Mouse (Mus musculus) megakaryocyte, embryonic 14.5 days (primary cell): ENCODE measurements around the gene Gm4450. TPM values are rescaled to one million over a fixed set of nuclear protein-coding genes. Genes with fewer than 3 reads are reported as not detected.

Experiments
- H3K27me3 ChIP-seq: replicated peaks from 2 replicates; pipeline ENCODE3; 2012; ENCODE audit warnings: inconsistent platforms
- H3K36me3 ChIP-seq: replicated peaks from 2 replicates; pipeline ENCODE3; 2012; ENCODE audit warnings: low read length, inconsistent platforms, mixed read lengths
- H3K4me1 ChIP-seq: 2 replicates; pipeline ENCODE4 v1.6.1; 2012; ENCODE audit warnings: inconsistent platforms
- H3K4me3 ChIP-seq: replicated peaks from 2 replicates; pipeline ENCODE3; 2012; ENCODE audit warnings: moderate library complexity, mild to moderate bottlenecking, inconsistent platforms
- H3K9me3 ChIP-seq: 2 replicates; pipeline ENCODE4 v1.6.1; 2012; ENCODE audit warnings: inconsistent platforms
- FLI1 ChIP-seq: IDR thresholded peaks from 2 replicates; pipeline ENCODE4 v1.6.1; 2012; ENCODE audit warnings: low read length, inconsistent platforms, mixed read lengths
- GATA1 ChIP-seq: IDR thresholded peaks from 3 replicates; pipeline ENCODE4 v1.6.1; 2012; ENCODE audit warnings: mixed read lengths, low read length, inconsistent platforms, borderline replicate concordance
- polyA plus RNA-seq: library from polyadenylated mRNA; stranded (reverse); fragments of >175 nt; gene quantifications from 2 replicates; pipeline ENCODE4 v1.2.3, GENCODE M21; 2012; ENCODE audit warnings: low replicate concordance; ENCODE audit not compliant: insufficient read depth

Gene Gm4450
- polyA plus RNA-seq, 1 experiment, result not detected

DNA sequence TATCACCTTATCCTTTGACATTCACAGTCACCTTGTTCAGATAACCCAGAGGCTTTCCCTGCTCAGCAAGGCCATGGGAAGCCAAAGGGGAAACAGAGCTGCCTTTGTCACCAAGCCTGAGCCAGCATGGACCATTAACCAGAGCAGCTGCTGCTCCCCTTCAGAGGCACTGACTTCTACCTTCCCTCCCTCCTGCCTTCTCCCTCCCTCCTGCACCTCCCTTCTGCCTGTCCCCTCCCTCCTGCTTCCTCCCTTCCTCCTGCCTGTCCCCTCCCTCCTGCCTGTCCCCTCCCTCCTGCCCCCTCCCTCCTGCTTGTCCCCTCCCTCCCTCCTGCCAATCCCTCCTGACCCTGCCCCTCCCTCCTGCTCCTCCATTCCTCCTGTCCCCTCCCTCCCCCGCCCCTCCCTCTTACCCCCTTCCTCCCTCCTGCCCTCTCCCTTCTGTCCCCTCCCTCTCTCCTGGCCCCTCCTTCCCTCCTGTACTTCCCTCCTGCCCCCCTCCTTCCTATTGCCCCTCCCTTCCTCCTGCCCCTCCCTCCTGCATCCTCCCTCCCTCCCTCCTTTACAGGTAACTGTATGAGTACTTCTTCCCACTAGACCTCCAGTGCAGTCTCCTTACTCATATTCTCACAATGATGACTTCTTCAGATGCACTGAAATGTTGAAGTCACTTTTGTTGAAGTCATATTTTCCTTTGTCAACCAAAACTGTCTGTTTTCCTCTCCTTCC lies 22.7 kb downstream of the Gm4450 start:
- TF ChIP-seq GATA1 (no peak), FLI1 (no peak)
- Histone ChIP-seq H3K9me3 (no peaks in the 10 kb centered on the region), H3K36me3 (no peaks in the 10 kb centered on the region), H3K4me3 (no peak overlapping the region), H3K4me1 (peaks cover 8% of the 10 kb centered on the region), H3K27me3 (peaks cover 18% of the 10 kb centered on the region)

DNA sequence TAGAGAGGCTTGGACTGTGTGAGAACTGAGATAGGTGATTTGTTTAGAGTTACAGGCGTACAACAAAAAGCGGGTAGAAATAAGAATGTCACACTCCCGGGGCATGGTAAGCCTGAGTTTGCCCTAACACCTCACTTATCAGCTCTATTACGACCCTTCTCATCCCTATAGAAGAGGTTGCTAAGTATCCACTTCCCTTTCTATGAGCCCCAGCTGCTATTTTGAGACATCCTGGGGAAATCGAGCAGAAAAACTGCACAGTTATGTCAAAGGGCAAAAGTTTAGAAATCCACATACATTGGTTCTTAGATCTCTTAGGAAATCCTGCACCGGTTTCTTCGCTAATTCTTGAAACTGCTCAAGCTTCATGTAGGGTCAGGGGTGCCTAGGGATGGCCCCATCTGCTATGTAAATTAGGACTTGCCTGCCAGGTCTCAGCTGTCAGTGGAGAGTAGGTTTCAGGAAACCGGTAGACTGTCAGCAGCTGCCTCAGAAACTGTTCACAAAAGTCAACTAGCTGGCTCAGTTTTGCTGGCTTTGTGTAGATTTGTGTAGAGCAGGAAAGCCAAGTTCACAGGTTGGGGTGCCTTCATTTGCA lies 27.9 kb downstream of the Gm4450 start:
- no peak for TF ChIP-seq FLI1
- no peak for TF ChIP-seq GATA1
- H3K4me3 ChIP-seq, result peak overlapping the region; percentile 94
- H3K9me3 ChIP-seq, result no peaks in the 10 kb centered on the region
- peaks cover 53% of the 10 kb centered on the region for H3K27me3 ChIP-seq
- H3K36me3 ChIP-seq, result no peaks in the 10 kb centered on the region
- H3K4me1 ChIP-seq, result peaks cover 45% of the 10 kb centered on the region

DNA sequence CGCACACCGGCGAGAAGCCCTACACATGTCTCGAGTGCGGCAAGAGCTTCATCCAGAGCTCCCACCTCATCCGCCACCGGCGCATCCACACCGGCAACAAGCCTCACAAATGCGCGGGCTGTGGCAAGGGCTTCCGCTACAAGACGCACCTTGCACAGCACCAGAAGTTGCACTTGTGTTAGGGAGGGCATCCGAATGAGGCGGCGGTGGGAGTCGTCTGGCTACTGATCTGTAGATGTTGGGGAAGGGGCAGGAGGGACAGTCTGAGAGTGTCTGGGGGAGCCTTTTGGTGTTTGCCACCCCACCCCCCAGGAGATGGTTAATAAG lies 28.5 kb downstream of the Gm4450 start:
- no peak for TF ChIP-seq FLI1
- TF ChIP-seq GATA1, result no peak
- Histone ChIP-seq H3K9me3 (no peaks in the 10 kb centered on the region), H3K4me3 (peak overlapping the region; percentile 94), H3K36me3 (no peaks in the 10 kb centered on the region), H3K4me1 (peaks cover 46% of the 10 kb centered on the region), H3K27me3 (peaks cover 53% of the 10 kb centered on the region)

DNA sequence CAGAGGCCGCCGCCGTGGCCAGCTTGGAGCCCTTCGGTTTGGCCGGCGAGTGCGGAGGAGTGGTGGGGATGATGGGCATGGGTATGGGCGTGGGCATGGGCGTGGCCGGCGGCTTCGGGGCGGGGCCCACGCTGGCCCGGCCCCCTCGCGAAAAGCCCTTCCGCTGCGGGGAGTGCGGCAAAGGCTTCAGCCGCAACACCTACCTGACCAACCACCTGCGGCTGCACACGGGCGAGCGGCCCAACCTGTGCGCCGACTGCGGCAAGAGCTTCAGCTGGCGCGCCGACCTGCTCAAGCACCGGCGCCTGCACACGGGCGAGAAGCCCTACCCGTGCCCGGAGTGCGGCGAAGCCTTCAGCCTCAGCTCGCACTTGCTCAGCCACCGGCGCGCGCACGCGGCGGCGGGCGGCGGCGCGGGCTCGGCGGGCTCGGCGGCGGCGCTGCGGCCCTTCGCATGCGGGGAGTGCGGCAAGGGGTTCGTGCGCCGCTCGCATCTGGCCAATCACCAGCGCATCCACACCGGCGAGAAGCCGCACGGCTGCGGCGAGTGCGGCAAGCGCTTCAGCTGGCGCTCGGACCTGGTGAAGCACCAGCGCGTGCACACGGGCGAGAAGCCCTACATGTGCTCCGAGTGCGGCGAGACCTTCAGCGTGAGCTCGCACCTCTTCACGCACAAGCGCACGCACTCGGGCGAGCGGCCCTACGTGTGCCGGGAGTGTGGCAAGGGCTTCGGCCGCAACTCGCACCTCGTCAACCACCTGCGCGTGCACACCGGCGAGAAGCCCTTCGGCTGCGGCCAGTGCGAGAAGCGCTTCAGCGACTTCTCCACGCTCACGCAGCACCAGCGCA lies 29.1 kb downstream of the Gm4450 start:
- peaks cover 55% of the 10 kb centered on the region for H3K27me3 ChIP-seq
- no peak for TF ChIP-seq FLI1
- no peak for TF ChIP-seq GATA1
- H3K9me3 ChIP-seq, result no peaks in the 10 kb centered on the region
- H3K4me3 ChIP-seq, result peak overlapping the region; percentile 94
- H3K36me3 ChIP-seq, result no peaks in the 10 kb centered on the region
- peaks cover 51% of the 10 kb centered on the region for H3K4me1 ChIP-seq

DNA sequence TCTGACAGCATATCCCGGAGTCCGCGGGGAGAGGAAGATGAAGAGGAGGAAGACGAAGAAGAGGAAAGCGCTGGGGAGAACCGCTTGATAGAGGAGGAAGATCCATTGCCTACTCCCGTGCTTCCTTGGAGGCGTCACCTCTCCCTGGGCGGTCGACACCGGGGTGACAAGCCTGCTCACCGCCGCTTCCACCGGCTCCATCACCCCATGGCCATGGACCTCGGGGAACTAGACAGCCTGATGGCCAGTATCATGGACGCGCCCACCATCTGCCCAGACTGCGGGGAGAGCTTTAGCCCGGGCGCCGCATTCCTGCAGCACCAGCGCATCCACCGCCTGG lies 29.7 kb downstream of the Gm4450 start:
- Histone ChIP-seq H3K9me3 (no peaks in the 10 kb centered on the region), H3K27me3 (peaks cover 60% of the 10 kb centered on the region), H3K4me3 (peak overlapping the region; percentile 94)

DNA sequence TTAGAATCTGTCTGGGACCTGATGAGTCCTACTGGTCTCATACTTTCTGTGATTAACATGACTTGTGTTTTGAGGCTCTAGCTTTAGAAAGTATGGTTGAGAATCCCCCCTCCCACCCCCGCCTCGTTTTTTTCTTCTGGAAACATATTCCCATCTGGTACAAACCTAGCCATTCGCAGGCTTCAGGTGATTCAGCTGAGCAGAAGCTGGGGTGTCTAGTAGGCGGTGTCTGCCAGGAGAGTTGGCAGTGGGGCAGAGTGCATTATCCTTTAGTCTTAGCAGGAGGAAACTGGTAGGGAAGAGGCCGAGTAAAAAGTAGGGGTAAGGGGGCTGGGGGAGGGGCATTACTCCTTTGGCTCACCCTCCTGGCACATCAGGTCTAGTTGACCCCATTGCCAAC lies 30.2 kb downstream of the Gm4450 start:
- TF ChIP-seq FLI1 (no peak), GATA1 (no peak)
- no peaks in the 10 kb centered on the region for H3K9me3 ChIP-seq
- peaks cover 64% of the 10 kb centered on the region for H3K27me3 ChIP-seq
- H3K36me3 ChIP-seq, result no peaks in the 10 kb centered on the region
- H3K4me1 ChIP-seq, result peaks cover 55% of the 10 kb centered on the region
- H3K4me3 ChIP-seq, result peak overlapping the region; percentile 94

More for the DNA sequence above, 29.7 kb downstream of the Gm4450 start:
- Histone ChIP-seq H3K4me1 (peaks cover 55% of the 10 kb centered on the region), H3K36me3 (no peaks in the 10 kb centered on the region)
- TF ChIP-seq FLI1, result no peak
- TF ChIP-seq GATA1, result no peak

DNA sequence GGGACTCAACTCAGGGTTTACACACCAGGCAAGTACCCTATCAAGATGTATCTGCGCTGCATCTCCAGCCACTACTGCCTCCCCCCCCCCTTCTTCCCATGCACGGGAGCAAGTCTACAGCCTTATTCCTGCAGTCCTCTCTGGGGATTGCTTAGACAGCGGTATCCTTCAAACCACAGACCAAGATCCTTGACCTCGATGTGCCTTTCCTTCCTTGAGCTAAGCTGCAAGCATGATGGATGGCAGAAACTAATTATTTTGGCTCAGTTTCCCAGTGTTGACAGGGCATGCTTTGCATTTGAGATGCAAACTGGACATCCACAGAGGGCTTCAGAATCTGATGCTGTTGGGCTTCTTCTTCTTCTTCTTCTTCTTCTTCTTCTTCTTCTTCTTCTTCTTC lies 34.0 kb downstream of the Gm4450 start:
- TF ChIP-seq GATA1 (no peak), FLI1 (no peak)
- Histone ChIP-seq H3K27me3 (peaks cover 37% of the 10 kb centered on the region), H3K9me3 (no peaks in the 10 kb centered on the region), H3K4me1 (peaks cover 48% of the 10 kb centered on the region), H3K4me3 (no peak overlapping the region), H3K36me3 (no peaks in the 10 kb centered on the region)

DNA sequence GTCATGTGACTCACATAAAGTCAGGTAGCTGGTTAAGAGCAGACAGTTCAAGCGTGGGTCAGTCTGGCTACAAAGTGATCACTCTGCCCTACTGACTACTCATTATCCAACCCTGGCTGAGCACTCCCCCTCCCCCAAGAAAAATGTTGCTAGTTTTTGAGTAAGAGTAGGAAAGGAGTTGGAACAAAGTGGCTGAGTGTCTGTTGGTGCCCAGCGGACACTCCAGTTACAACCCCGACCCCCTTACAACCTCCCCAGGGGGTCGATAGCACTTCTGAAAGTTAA lies 37.2 kb downstream of the Gm4450 start:
- Histone ChIP-seq H3K9me3 (no peaks in the 10 kb centered on the region), H3K27me3 (peaks cover 11% of the 10 kb centered on the region), H3K4me1 (peaks cover 48% of the 10 kb centered on the region), H3K4me3 (no peak overlapping the region), H3K36me3 (no peaks in the 10 kb centered on the region)
- no peak for TF ChIP-seq FLI1
- no peak for TF ChIP-seq GATA1

DNA sequence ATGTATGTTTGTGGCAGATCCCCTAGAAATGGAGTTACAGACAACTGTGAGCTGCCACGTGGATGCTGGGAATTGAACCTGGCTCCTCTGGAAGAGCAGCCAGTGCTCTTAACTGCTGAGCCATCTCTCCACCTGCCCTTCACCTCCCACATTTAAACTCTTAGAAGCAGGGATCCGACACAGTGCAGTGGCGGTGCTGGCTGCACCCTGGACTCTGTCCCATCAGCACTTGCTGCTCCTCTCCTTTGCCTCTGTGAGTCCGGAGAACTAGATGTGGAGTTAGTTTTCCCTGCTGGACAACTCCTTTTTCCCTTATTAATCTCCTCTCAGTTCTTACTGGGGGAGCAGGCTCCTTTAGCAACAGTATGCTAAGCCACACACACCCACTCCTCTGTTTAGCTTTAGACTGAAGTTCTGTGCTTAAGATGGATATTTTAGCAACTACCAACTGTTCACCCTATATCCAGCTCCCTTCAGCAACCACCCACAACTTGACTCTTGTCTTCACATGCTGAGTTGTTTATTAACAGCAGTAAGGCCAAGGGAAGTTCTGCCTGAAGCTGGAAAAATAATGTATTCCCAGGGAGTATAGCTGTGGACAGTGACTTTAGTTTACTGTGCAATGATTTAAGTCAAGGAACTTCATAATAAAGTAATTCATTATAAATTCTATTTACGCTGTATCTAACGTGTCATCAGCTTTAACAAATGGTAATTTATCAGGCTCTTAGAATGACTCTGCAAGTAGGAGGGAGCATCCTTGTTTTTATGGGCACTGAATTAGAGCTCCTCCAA lies 37.7 kb downstream of the Gm4450 start:
- Histone ChIP-seq H3K27me3 (peaks cover 11% of the 10 kb centered on the region), H3K9me3 (no peaks in the 10 kb centered on the region), H3K4me1 (peaks cover 49% of the 10 kb centered on the region), H3K36me3 (no peaks in the 10 kb centered on the region), H3K4me3 (no peak overlapping the region)
- TF ChIP-seq FLI1 (no peak), GATA1 (no peak)

DNA sequence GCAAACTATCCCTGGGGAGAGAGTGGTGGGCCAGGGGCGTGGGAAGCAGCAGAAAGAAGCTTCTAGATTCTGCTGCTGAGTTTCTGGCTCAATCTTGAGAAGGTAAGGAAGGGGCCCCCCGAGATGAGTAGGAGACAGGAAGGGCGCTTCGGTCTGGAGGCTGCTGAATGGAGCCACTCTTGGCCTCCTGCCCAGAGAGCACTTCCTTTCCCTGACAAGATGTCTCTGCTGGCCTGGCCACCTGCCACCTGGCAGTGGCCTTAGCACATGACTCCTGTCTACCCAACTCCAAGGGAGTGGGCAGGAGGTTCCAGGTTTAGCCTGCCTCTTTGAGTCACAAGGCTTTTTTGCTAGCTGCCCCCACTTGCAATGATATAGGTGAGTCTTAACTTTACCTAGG lies 39.6 kb downstream of the Gm4450 start:
- Histone ChIP-seq H3K9me3 (no peaks in the 10 kb centered on the region), H3K27me3 (peaks cover 5% of the 10 kb centered on the region)

More for the DNA sequence above, 39.6 kb downstream of the Gm4450 start:
- Histone ChIP-seq H3K4me1 (peaks cover 39% of the 10 kb centered on the region), H3K4me3 (no peak overlapping the region), H3K36me3 (no peaks in the 10 kb centered on the region)
- no peak for TF ChIP-seq GATA1
- no peak for TF ChIP-seq FLI1
